Mouse (Mus musculus) MEL (cell line): Measurements from ENCODE around the gene Umad1.

Experiments used
- CHD2 ChIP-seq: IDR thresholded peaks from 2 replicates; pipeline ENCODE4 v1.6.1; 2011; ENCODE audit warnings: low read length, improper control_type of control experiment
- CTCF ChIP-seq, 3 experiments: IDR thresholded peaks in 2 of 3; conservative IDR thresholded peaks in 1 of 3; 2 replicates each; pipeline ENCODE4 v1.5.1; 2011 to 2012; ENCODE audit warnings: low read length in 3 of 3, low read depth in 2 of 3, mild to moderate bottlenecking in 2 of 3, improper control_type of control experiment in 1 of 3, inconsistent platforms in 1 of 3, mixed read lengths in 1 of 3, moderate library complexity in 1 of 3; ENCODE audit not compliant: control insufficient read depth in 1 of 3, insufficient read depth in 1 of 3, poor library complexity in 1 of 3, severe bottlenecking in 1 of 3
- EP300 ChIP-seq, 2 experiments: IDR thresholded peaks; 2 replicates each; pipeline ENCODE4 v1.6.1; 2011; ENCODE audit warnings: improper control_type of control experiment in 2 of 2, low read length in 2 of 2, low read depth in 1 of 2, mild to moderate bottlenecking in 1 of 2
- MAX ChIP-seq: IDR thresholded peaks from 2 replicates; pipeline ENCODE4 v1.6.1; 2011; ENCODE audit warnings: low read length, improper control_type of control experiment
- NRF1 ChIP-seq: IDR thresholded peaks from 2 replicates; pipeline ENCODE4 v1.6.1; 2014; ENCODE audit warnings: low read depth, mild to moderate bottlenecking, inconsistent platforms, low read length, improper control_type of control experiment, moderate library complexity; ENCODE audit not compliant: poor library complexity, insufficient read depth, severe bottlenecking
- POLR2A ChIP-seq, 2 experiments: IDR thresholded peaks; 2 replicates each; pipeline ENCODE4 v1.6.1; 2011 to 2012; ENCODE audit warnings: low read length in 2 of 2, mild to moderate bottlenecking in 2 of 2, control low read depth in 1 of 2, improper control_type of control experiment in 1 of 2, low read depth in 1 of 2, moderate library complexity in 1 of 2; ENCODE audit not compliant: control insufficient read depth in 1 of 2, insufficient read depth in 1 of 2, poor library complexity in 1 of 2
- SIN3A ChIP-seq: IDR thresholded peaks from 2 replicates; pipeline ENCODE4 v1.6.1; 2012; ENCODE audit warnings: low read length, improper control_type of control experiment, inconsistent platforms
- TCF12 ChIP-seq: IDR thresholded peaks from 2 replicates; pipeline ENCODE4 v1.6.1; 2014; ENCODE audit warnings: low read depth, mild to moderate bottlenecking, inconsistent platforms, low read length, improper control_type of control experiment, moderate library complexity
- UBTF ChIP-seq: IDR thresholded peaks from 2 replicates; pipeline ENCODE4 v1.6.1; 2012; ENCODE audit warnings: low read depth, mild to moderate bottlenecking, inconsistent platforms, low read length, improper control_type of control experiment, moderate library complexity, borderline replicate concordance; ENCODE audit not compliant: insufficient read depth

- TF ChIP-seq CHD2 = no peak
- TF ChIP-seq UBTF = no peak
- TF ChIP-seq CTCF (IDR thresholded peaks at IDR 0.05 in 2 of 3, conservative IDR thresholded peaks at IDR 0.05 in 1 of 3; ENCODE audit: control insufficient read depth in 1 of 3, insufficient read depth in 1 of 3, low read depth in 2 of 3, low read length in 3 of 3, poor library complexity in 1 of 3, severe bottlenecking in 1 of 3) = no peak
- no peak for TF ChIP-seq POLR2A (IDR thresholded peaks at IDR 0.05; ENCODE audit: control insufficient read depth in 1 of 2, insufficient read depth in 1 of 2, low read depth in 1 of 2, low read length in 2 of 2, poor library complexity in 1 of 2)
- no peak for TF ChIP-seq NRF1
- no peak for TF ChIP-seq TCF12
- no peak for TF ChIP-seq SIN3A
- TF ChIP-seq EP300 (IDR thresholded peaks at IDR 0.05; ENCODE audit: low read depth in 1 of 2, low read length in 2 of 2) = no peak
- TF ChIP-seq MAX = no peak
Observed at GRCm38 (mm10) chr6:8506631-8507030, 247.5 kb downstream of the Umad1 start.
